Mouse (Mus musculus) CH12.LX (cell line): Measurements from ENCODE around the gene Mfsd2a. TPM values are rescaled to one million over a fixed set of nuclear protein-coding genes. Genes with fewer than 3 reads are reported as not detected.

Source experiments
- DNase-seq: peaks from one replicate; pipeline ENCODE4 v3.0.0-alpha.2; 2013; ENCODE audit errors: extremely low read depth
- H3K27ac ChIP-seq: 2 replicates; pipeline ENCODE4 v1.5.1; 2012; ENCODE audit warnings: low read depth, mild to moderate bottlenecking, control low read depth, moderate library complexity; ENCODE audit not compliant: insufficient read depth
- H3K27me3 ChIP-seq: replicated peaks from 2 replicates; pipeline ENCODE3; 2012; ENCODE audit warnings: inconsistent platforms
- H3K36me3 ChIP-seq, 2 experiments: replicated peaks in 1 of 2; 2 replicates each; pipeline versions ENCODE3 to v1.6.1; 2012; ENCODE audit warnings: inconsistent platforms in 1 of 2, low read length in 1 of 2, mild to moderate bottlenecking in 1 of 2, mixed read lengths in 1 of 2, moderate library complexity in 1 of 2; ENCODE audit not compliant: control insufficient read depth in 1 of 2, insufficient read depth in 1 of 2
- H3K4me1 ChIP-seq, 2 experiments: 2 replicates each; pipeline ENCODE4 v1.6.1; 2012; ENCODE audit warnings: inconsistent platforms in 1 of 2, moderate library complexity in 1 of 2; ENCODE audit not compliant: insufficient read depth in 2 of 2, control insufficient read depth in 1 of 2
- H3K4me2 ChIP-seq: 2 replicates; pipeline ENCODE4 v1.6.1; 2012; ENCODE audit warnings: low read depth, mild to moderate bottlenecking, control low read depth; ENCODE audit not compliant: poor library complexity, insufficient read depth, severe bottlenecking
- H3K4me3 ChIP-seq, 3 experiments: fragments of 150-350 bp in 1 of 3; sonication (generic) in 1 of 3; replicated peaks in 1 of 3; 2 replicates each; pipeline versions ENCODE3 to v1.5.1; 2011 to 2012; ENCODE audit warnings: low read depth in 2 of 3, low read length in 2 of 3, mild to moderate bottlenecking in 2 of 3, moderate library complexity in 2 of 3, control low read depth in 1 of 3, improper control_type of control experiment in 1 of 3, inconsistent platforms in 1 of 3, mixed read lengths in 1 of 3; ENCODE audit not compliant: poor library complexity in 1 of 3
- H3K79me2 ChIP-seq: replicated peaks from 2 replicates; pipeline ENCODE4 v1.6.1; 2012; ENCODE audit warnings: mild to moderate bottlenecking, moderate library complexity; ENCODE audit not compliant: control insufficient read depth, poor library complexity, insufficient read depth, severe bottlenecking; ENCODE audit errors: extremely low read depth
- H3K9ac ChIP-seq: 2 replicates; pipeline ENCODE4 v1.6.1; 2012; ENCODE audit warnings: low read depth, mild to moderate bottlenecking, control low read depth, moderate library complexity; ENCODE audit not compliant: insufficient read depth
- H3K9me3 ChIP-seq: replicated peaks from 2 replicates; pipeline ENCODE3; 2012; ENCODE audit warnings: low read length, inconsistent platforms, mixed read lengths
- BHLHE40 ChIP-seq: IDR thresholded peaks from 2 replicates; pipeline ENCODE4 v1.6.1; 2011; ENCODE audit warnings: mild to moderate bottlenecking, low read depth, low read length, improper control_type of control experiment
- GABPA ChIP-seq: IDR thresholded peaks from 2 replicates; pipeline ENCODE4 v1.6.1; 2012; ENCODE audit warnings: low read depth, low read length, improper control_type of control experiment, inconsistent platforms; ENCODE audit not compliant: insufficient replicate concordance
- IRF4 ChIP-seq: IDR thresholded peaks from 2 replicates; pipeline ENCODE4 v1.6.1; 2014; ENCODE audit warnings: low read depth, mild to moderate bottlenecking, inconsistent platforms, low read length, improper control_type of control experiment
- JUN ChIP-seq: IDR thresholded peaks from 2 replicates; pipeline ENCODE4 v1.6.1; 2011; ENCODE audit warnings: low read depth, mild to moderate bottlenecking, low read length, improper control_type of control experiment, moderate library complexity; ENCODE audit not compliant: insufficient read depth
- JUND ChIP-seq: conservative IDR thresholded peaks from 2 replicates; pipeline ENCODE4 v1.6.1; 2011; ENCODE audit warnings: low read depth, low read length, improper control_type of control experiment
- MAX ChIP-seq: IDR thresholded peaks from 2 replicates; pipeline ENCODE4 v1.6.1; 2011; ENCODE audit warnings: low read length, improper control_type of control experiment
- MAZ ChIP-seq: IDR thresholded peaks from 2 replicates; pipeline ENCODE4 v1.6.1; 2012; ENCODE audit warnings: low read depth, mild to moderate bottlenecking, inconsistent platforms, low read length, improper control_type of control experiment, moderate library complexity
- MEF2A ChIP-seq: IDR thresholded peaks from 2 replicates; pipeline ENCODE4 v1.6.1; 2014; ENCODE audit warnings: low read depth, mild to moderate bottlenecking, inconsistent platforms, low read length, improper control_type of control experiment, borderline replicate concordance
- MYC ChIP-seq: IDR thresholded peaks from 2 replicates; pipeline ENCODE4 v1.6.1; 2011; ENCODE audit warnings: low read depth, mild to moderate bottlenecking, improper control_type of control experiment, low read length
- SMC3 ChIP-seq: IDR thresholded peaks from 2 replicates; pipeline ENCODE4 v1.6.1; 2011; ENCODE audit warnings: low read depth, low read length, improper control_type of control experiment
- USF1 ChIP-seq: IDR thresholded peaks from 2 replicates; pipeline ENCODE4 v1.6.1; 2014; ENCODE audit warnings: low read depth, mild to moderate bottlenecking, inconsistent platforms, low read length, improper control_type of control experiment
- USF2 ChIP-seq: conservative IDR thresholded peaks from 2 replicates; pipeline ENCODE4 v1.6.1; 2011; ENCODE audit warnings: low read depth, low read length, improper control_type of control experiment
- ZMIZ1 ChIP-seq: IDR thresholded peaks from 2 replicates; pipeline ENCODE4 v1.6.1; 2012; ENCODE audit warnings: low read depth, mild to moderate bottlenecking, inconsistent platforms, low read length, improper control_type of control experiment
- dilution Hi-C: fragments of 300-500 bp; cut with MboI; formaldehyde crosslinking; loops from 2 replicates; pipeline ENCODE4 v1.14.3; 2020; ENCODE audit warnings: low sequenced_read_pairs; ENCODE audit not compliant: extremely low pct_unique_long_range_greater_than_20kb, extremely low pct_ligation_motif_present
- in situ Hi-C: fragments of 300-500 bp; cut with MboI; formaldehyde crosslinking; loops from 3 replicates; pipeline ENCODE4 v1.14.3; 2019; ENCODE audit warnings: low sequenced_read_pairs, low pct_ligation_motif_present, low pct_unique_long_range_greater_than_20kb, mixed read lengths
- polyA plus RNA-seq: library from polyadenylated mRNA; unstranded; fragments of >175 nt; gene quantifications from 2 replicates; pipeline ENCODE4 v1.2.1, GENCODE M21; 2012; ENCODE audit warnings: low read depth; ENCODE audit not compliant: insufficient read length
- total RNA-seq, 2 experiments: library from RNA; depleted of rRNA; stranded (reverse); fragments of 300-350 nt in 1 of 2; fragments of >200 nt in 1 of 2; gene quantifications; 2 replicates each; pipeline ENCODE4 v1.2.3; 2012 to 2014

Gene Mfsd2a
- total and polyA plus RNA-seq, 3 experiments: 17.3 to 18.3 (median 17.4) TPM

GRCm38 (mm10) chr4:122961589-122961988 is 601 bp upstream of the Mfsd2a start:
- TF ChIP-seq ZMIZ1 (no peak), MAZ (no peak), JUND (no peak), USF2 (no peak), GABPA (no peak), IRF4 (no peak), JUN (no peak), MAX (no peak)
- Histone ChIP-seq H3K4me2 (peak overlapping the region; percentile 56), H3K4me3 (peak overlapping the region; percentile 36 to 92 (median 79)), H3K27ac (no peak overlapping the region), H3K36me3 (peaks cover 14 to 38% of the 10 kb centered on the region in 2 experiments), H3K4me1 (peaks cover 6 to 31% of the 10 kb centered on the region in 2 experiments; a peak in 3 of 4 replicates), H3K27me3 (no peaks in the 10 kb centered on the region), H3K79me2 (peaks cover 24% of the 10 kb centered on the region), H3K9ac (peak overlapping the region; percentile 60), H3K9me3 (no peaks in the 10 kb centered on the region)
- DNase-seq: no peak
- dilution Hi-C loops (no loop called here), in situ Hi-C loops (no loop called here)

DNA sequence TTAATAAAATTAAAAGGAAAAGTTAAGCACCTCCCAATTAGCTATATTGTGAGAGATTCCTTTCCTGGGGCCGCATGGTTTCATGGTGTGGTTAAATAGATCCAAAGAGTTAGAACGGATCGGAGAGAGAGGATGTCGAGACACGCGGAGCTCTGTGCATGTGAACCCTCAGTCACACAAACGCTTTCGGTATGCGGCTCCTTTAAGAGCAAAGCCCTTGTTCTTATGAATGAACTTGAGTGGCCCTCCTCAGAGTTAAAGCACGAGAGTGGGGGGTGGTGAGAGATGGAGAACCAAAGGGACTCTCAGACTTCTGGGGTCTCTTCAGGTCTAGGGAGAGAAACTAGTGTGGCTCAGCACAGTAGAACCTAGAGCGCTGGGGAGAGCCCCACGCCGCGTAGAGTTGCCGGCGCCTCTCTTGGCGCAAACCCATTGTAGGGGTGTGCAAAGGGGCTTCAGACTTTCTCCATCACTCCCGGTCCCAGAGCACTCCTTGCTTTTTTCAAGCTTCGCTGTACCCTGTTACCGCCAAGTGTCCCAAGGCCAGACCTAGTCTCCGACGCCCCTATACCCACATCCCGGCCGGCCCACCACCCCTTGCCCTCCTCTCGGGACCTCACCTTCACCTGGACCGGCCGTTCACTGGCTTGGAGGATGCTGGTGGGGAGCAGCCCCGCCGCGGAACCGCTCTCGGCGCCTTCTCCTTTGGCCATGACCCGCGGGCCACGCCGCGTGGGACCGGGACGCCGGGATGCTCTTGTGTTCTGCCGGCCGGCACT is 478 bp downstream of the Mfsd2a start:
- H3K9ac ChIP-seq: peak overlapping the region; percentile 60
- H3K27ac ChIP-seq: peak overlapping the region; percentile 21
- H3K4me3 ChIP-seq: peak overlapping the region; percentile 79 to 92 (median 83)
- TF ChIP-seq USF2 (no peak), USF1 (no peak), MYC (peak; percentile 80), MAX (peak; percentile 52; the same call in 1 of the 2 replicates), MEF2A (no peak), GABPA (no peak), BHLHE40 (peak; percentile 65), MAZ (no peak), IRF4 (no peak; the same call in 1 of the 2 replicates), SMC3 (no peak)
- H3K9me3 ChIP-seq: no peaks in the 10 kb centered on the region
- H3K27me3 ChIP-seq: no peaks in the 10 kb centered on the region
- peak; percentile 58 for DNase-seq
- H3K36me3 ChIP-seq: peaks cover 20 to 47% of the 10 kb centered on the region in 2 experiments
- dilution Hi-C loops (no loop called here), in situ Hi-C loops (no loop called here)
- peak overlapping the region; percentile 56 for H3K4me2 ChIP-seq
- peaks cover 12 to 40% of the 10 kb centered on the region in 2 experiments for H3K4me1 ChIP-seq
- peaks cover 24% of the 10 kb centered on the region for H3K79me2 ChIP-seq
